Mouse (Mus musculus) erythroblast, embryonic 14.5 days (primary cell): ENCODE data around the gene Zfp69.

ENCODE experiments used
- GATA1 ChIP-seq: IDR thresholded peaks from 2 replicates; pipeline ENCODE4 v1.6.1; 2012; ENCODE audit warnings: low read length, inconsistent platforms, mixed read lengths
- TAL1 ChIP-seq: IDR thresholded peaks from 3 replicates; pipeline ENCODE4 v1.6.1; 2012; ENCODE audit warnings: low read length, inconsistent platforms, mixed read lengths

GRCm38 (mm10) chr4:120971842-120972241 is 20.3 kb upstream of the Zfp69 start:
- TF ChIP-seq GATA1 (no peak), TAL1 (no peak)
